Mouse (Mus musculus): ENCODE measurements around the gene Ap1b1. TPM values are rescaled to one million over a fixed set of nuclear protein-coding genes. Genes with fewer than 3 reads are reported as not detected.

Ap1b1 gene
- 10 to 100 TPM; 50.2 to 62.6 TPM for total RNA-seq (2023)

GRCm38 (mm10) chr11:4986695-4987486 is at the start of gene Ap1b1:
Ap1b1 (plus strand) TSS chr11:4986824.

GRCm38 (mm10) chr11:4947813-4948174 is 38.8 kb upstream of the Ap1b1 start, which contains the start of gene Nefh:
Nefh (minus strand) TSS chr11:4948064.

GRCm38 (mm10) chr11:5057856-5058641 is 71.4 kb downstream of the Ap1b1 start, which contains the start of gene Rasl10a:
Rasl10a (plus strand) TSS chr11:5058128.

DNA sequence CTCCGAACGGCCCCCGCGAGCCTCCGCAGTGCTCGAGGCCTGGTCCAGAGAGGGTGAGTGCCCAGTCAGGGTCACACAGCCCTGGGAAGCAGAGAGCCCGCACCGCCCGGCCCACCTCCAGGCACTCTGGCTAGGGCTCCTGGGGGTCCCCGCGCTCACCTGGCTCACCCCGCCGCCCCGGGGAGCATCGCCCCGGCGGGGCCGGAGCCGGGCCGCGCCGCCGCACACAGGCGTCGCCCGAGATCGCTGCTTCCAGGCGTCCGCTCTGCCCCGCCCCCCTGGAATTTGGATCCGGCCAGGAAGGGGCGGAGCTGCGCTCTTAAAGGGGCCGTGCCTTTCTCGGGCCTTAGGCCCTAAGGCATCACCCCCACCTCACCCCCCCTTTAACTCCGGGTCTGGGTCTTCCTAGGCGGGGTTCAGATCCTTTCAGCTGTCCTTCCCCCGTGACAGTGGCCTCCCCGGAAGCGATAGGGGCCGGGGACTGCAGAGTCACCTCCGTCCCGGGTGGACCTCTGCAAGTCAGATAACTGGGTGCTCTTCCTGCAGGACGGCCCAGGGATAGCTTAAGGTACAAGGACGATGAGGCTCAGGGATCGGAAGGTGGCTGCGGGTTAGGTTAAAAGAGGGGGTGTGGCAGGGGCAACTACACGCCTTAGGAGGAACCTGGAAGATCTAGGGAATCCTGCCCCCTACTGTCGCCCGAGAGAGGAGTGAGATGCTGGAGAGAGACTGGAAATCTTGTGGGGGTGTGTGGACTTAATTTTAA is 78.6 kb downstream of the Ap1b1 start, which contains the start of gene Gas2l1:
TSS of gene Gas2l1 (minus strand) at position 272 of the 766 bp plus-strand sequence.

Other genes with a start within 250 kb of the Ap1b1 start
- not detected for gene Cabp7, start 240.0 kb upstream of the Ap1b1 start, total RNA-seq (2023)
- gene Nf2, start 137.3 kb upstream of the Ap1b1 start, total RNA-seq (2023): 10 to 100 TPM; 33.9 to 40.7 TPM
- 1 to 10 TPM; 4.2 to 4.9 TPM for gene Nipsnap1, start 112.9 kb upstream of the Ap1b1 start, total RNA-seq (2023)
- 10 to 100 TPM; 31.9 to 32.2 TPM for gene Thoc5, start 91.5 kb upstream of the Ap1b1 start, total RNA-seq (2023)
- not detected for gene Nefh, start 38.8 kb upstream of the Ap1b1 start, total RNA-seq (2023)
- not detected for gene Rasl10a, start 71.3 kb downstream of the Ap1b1 start, total RNA-seq (2023)
- gene Gas2l1, start 78.5 kb downstream of the Ap1b1 start, total RNA-seq (2023): 10 to 100 TPM; 28.8 to 33.1 TPM
- gene Rhbdd3, start 112.1 kb downstream of the Ap1b1 start, total RNA-seq (2023): 10 to 100 TPM; 10.6 to 11.0 TPM
- 100 to 1,000 TPM; 439 to 473 TPM for gene Ewsr1, start 112.4 kb downstream of the Ap1b1 start, total RNA-seq (2023)
- not detected for gene Emid1, start 165.4 kb downstream of the Ap1b1 start, total RNA-seq (2023)

Data from monocyte, adult 59 days (primary cell).